Mouse (Mus musculus): Measurements from ENCODE around the gene Olfr808. TPM values are rescaled to one million over a fixed set of nuclear protein-coding genes. Genes with fewer than 3 reads are reported as not detected.

Olfr808 gene
- not detected in 2 replicates for polyA plus RNA-seq (2015; fragmentation: Nextera tagmentation; extraction: Ambion mirVana)

DNA sequence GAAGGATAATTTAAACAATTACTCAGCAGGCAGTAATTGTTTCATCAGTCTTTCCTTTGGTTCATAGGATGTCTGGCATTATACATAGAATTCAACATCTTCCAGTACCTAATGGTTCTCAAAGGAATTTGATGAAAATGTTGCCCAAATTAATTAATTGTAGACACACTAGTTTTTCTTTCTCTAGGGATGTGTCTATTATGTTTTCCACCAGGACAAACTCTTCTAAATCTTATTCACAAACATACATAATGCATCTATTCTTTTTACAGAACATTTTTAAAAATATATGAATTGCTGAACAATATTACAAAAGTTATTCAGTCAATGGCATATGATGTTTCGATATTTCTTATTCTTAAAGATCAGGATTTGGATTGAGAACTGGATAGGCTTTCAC, at the start of gene Olfr808:
Gene Olfr808, plus strand, starts transcription at position 301 of the 400 bp plus-strand sequence.
- Histone ChIP-seq H3K4me1 (replicated peaks) (no peaks in the 10 kb centered on the region), H3K36me3 (no peaks in the 10 kb centered on the region), H3K4me2 (replicated peaks) (no peak within 1 kb of the TSS), H3K27ac (no peak within 1 kb of the TSS), H3K4me3 (replicated peaks) (no peak within 1 kb of the TSS), H3K27me3 (no peaks in the 10 kb centered on the region), H3K9ac (replicated peaks) (no peak within 1 kb of the TSS), H3K9me3 (no peaks in the 10 kb centered on the region)
- no peak for ATAC-seq
- WGBS: 93% methylated on average over 1 of the region's 1 CpGs

DNA sequence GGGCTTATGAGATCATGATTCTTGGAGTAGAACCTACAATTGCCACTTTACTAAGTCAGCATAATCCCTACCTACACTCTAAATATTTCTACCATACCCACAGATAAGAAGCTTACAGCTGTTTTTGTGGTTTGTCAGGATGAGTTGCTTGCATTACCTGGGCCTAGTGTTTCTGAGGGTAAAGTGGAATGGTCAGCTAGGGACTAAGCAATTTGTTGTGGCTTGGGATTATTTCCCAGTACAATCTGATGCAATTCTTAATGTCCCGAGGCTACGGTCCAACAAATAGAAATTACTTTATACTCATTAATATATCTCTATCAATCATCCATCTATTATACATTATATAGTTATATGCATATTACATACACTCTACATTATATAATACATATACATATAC, 36.0 kb upstream of the Olfr808 start, which contains the start of gene Olfr805:
Gene Olfr805, minus strand, starts transcription at position 101 of the 400 bp plus-strand sequence.
- WGBS: 100% methylated on average over 2 of the region's 2 CpGs
- no peak within 1 kb of the TSS for H3K4me3 ChIP-seq (replicated peaks)
- no peak for ATAC-seq
- H3K27me3 ChIP-seq: no peaks in the 10 kb centered on the region
- H3K36me3 ChIP-seq: no peaks in the 10 kb centered on the region
- no peak within 1 kb of the TSS for H3K27ac ChIP-seq
- no peaks in the 10 kb centered on the region for H3K4me1 ChIP-seq (replicated peaks)
- H3K9ac ChIP-seq (replicated peaks): no peak within 1 kb of the TSS
- H3K4me2 ChIP-seq (replicated peaks): no peak within 1 kb of the TSS
- H3K9me3 ChIP-seq: no peaks in the 10 kb centered on the region

DNA sequence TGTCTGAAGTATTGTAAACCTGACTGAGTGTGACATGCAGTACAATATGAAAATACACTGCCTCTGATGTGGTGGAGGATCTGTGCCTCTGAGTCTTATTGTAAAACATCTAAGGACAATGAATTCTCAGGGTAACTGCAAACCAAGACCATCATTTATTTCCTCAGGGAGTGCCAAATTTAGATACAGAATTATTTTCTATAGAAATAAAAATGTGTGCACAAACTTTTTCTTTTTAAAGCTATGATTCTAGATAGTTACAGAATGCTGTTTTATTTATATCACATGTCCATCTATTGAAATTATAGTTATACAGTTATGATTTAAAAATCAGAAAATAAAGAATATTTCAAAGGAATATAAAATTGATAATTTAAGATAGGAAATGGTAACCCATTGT, 23.5 kb upstream of the Olfr808 start, which contains the start of gene Olfr806:
Gene Olfr806, minus strand, starts transcription at position 101 of the 400 bp plus-strand sequence.
- Histone ChIP-seq H3K9ac (replicated peaks) (no peak within 1 kb of the TSS), H3K4me2 (replicated peaks) (no peak within 1 kb of the TSS), H3K4me1 (replicated peaks) (no peaks in the 10 kb centered on the region), H3K27me3 (no peaks in the 10 kb centered on the region), H3K9me3 (no peaks in the 10 kb centered on the region), H3K27ac (no peak within 1 kb of the TSS), H3K4me3 (replicated peaks) (no peak within 1 kb of the TSS), H3K36me3 (no peaks in the 10 kb centered on the region)
- ATAC-seq: no peak

DNA sequence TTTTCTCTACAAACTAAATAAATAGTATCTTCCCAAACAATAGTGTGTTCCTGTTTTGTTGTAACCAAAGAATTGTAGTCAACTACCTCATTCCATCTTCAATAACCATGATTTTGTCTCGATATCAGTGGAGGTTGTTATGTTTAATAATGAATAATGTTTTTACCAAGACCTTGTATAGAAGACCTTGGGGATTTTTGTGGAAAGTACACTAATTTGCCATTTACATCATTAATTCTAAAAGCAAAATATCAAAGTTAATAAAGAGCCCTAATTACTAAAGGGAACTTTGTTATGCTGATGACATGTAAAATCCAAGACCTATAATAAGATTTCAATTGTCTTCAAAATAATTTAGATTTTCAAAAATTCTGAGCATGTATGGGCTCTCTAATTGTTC, 7.6 kb upstream of the Olfr808 start, which contains the start of gene Olfr807:
Gene Olfr807, minus strand, starts transcription at position 101 of the 400 bp plus-strand sequence.
- Histone ChIP-seq H3K36me3 (no peaks in the 10 kb centered on the region), H3K27ac (no peak within 1 kb of the TSS), H3K4me1 (replicated peaks) (no peaks in the 10 kb centered on the region), H3K9ac (replicated peaks) (no peak within 1 kb of the TSS), H3K27me3 (no peaks in the 10 kb centered on the region), H3K4me3 (replicated peaks) (no peak within 1 kb of the TSS), H3K9me3 (no peaks in the 10 kb centered on the region), H3K4me2 (replicated peaks) (no peak within 1 kb of the TSS)
- ATAC-seq: no peak
- 91% methylated on average over 1 of the region's 1 CpGs for WGBS

DNA sequence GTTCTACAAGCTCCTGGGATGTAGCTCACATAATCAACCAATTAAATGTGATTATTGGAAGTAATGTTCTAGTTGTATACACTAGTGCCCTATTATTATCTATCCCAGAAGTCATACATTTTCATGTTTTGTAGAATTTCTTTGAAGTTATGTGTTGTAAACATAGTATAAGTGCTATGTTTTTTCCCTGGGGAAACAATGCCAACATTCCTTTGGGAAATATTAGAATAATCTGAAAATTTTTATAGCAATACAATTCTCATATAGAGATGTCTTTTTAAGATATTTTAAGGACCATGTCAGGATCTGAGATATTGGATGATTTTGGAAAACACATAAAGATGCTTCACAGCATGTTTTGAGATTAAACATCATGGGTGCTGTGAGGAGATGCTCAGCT, 9.1 kb downstream of the Olfr808 start, which contains the start of gene Olfr809:
Gene Olfr809, plus strand, starts transcription at position 301 of the 400 bp plus-strand sequence.
- Histone ChIP-seq H3K27me3 (no peaks in the 10 kb centered on the region), H3K27ac (no peak within 1 kb of the TSS), H3K9ac (replicated peaks) (no peak within 1 kb of the TSS), H3K4me1 (replicated peaks) (no peaks in the 10 kb centered on the region), H3K4me3 (replicated peaks) (no peak within 1 kb of the TSS), H3K4me2 (replicated peaks) (no peak within 1 kb of the TSS), H3K36me3 (no peaks in the 10 kb centered on the region), H3K9me3 (no peaks in the 10 kb centered on the region)
- no peak for ATAC-seq

DNA sequence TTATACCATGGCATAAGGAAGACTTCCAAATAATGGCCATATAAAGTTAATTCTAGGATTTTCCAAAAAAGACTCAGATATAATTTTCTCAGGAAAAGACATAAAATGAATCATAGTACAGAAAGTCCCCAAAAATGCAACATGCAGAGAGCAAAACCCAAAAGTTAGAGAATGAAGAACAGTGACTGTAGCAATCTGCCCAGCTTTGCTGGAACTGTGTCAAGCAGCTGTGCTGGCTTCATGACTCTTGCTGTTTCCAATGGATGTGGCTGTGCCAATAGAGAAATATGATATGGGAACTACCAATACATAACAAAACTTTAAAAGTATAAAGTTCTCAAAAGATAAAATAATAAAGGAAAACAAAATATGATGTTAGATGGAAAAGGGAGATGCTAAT, 12.8 kb downstream of the Olfr808 start:
- Histone ChIP-seq H3K27me3 (no peaks in the 10 kb centered on the region), H3K4me2 (replicated peaks) (no peak overlapping the region), H3K4me1 (replicated peaks) (no peaks in the 10 kb centered on the region), H3K36me3 (no peaks in the 10 kb centered on the region), H3K27ac (no peak overlapping the region), H3K9ac (replicated peaks) (no peak overlapping the region), H3K9me3 (no peaks in the 10 kb centered on the region), H3K4me3 (replicated peaks) (no peak overlapping the region)
- ATAC-seq: no peak

DNA sequence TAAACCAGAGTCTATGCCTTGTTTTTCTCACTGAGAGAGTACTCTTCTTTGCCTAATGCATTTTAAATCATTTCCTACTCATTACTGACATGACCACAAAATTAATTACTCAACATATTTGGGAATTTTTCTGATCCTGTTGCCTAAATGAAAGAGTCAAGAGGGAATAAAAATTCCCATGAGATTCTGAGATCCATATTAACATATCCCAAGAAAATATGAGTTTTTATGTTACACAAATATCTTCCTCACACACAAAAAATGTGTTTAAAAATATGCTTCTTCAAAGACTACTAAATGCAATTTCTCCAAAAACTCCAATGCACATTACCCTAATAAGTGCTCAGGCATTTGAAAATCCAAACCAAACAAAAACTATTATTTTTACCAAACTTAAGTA, 29.5 kb downstream of the Olfr808 start, which contains the start of gene Olfr810:
Gene Olfr810, minus strand, starts transcription at position 101 of the 400 bp plus-strand sequence.
- no peak for ATAC-seq
- H3K4me1 ChIP-seq (replicated peaks): no peaks in the 10 kb centered on the region
- no peak within 1 kb of the TSS for H3K27ac ChIP-seq
- H3K4me2 ChIP-seq (replicated peaks): no peak within 1 kb of the TSS
- H3K4me3 ChIP-seq (replicated peaks): no peak within 1 kb of the TSS
- H3K27me3 ChIP-seq: no peaks in the 10 kb centered on the region
- H3K36me3 ChIP-seq: no peaks in the 10 kb centered on the region
- no peaks in the 10 kb centered on the region for H3K9me3 ChIP-seq
- H3K9ac ChIP-seq (replicated peaks): no peak within 1 kb of the TSS

DNA sequence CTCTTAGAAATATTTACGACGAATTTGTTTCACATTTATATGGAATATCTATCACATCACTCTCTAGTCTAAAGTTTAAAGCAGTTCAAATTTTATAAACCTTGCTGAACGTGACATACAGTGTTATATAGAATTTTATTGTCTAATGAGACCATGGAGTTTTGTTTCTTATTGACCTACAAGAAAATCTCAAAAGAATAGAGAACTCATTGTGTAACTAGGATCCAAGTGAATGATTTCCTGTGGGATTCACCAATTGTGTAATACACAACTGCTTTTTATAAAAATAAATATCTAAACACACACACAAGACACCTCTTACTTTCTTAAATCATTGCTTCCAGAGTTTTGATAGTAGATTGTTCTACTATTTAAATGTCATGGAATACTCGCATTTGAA, 39.0 kb downstream of the Olfr808 start, which contains the start of gene Olfr811:
Gene Olfr811, minus strand, starts transcription at position 101 of the 400 bp plus-strand sequence.
- H3K4me1 ChIP-seq (replicated peaks): no peaks in the 10 kb centered on the region
- no peak within 1 kb of the TSS for H3K27ac ChIP-seq
- H3K4me2 ChIP-seq (replicated peaks): no peak within 1 kb of the TSS
- H3K9ac ChIP-seq (replicated peaks): no peak within 1 kb of the TSS
- H3K9me3 ChIP-seq: no peaks in the 10 kb centered on the region
- no peaks in the 10 kb centered on the region for H3K27me3 ChIP-seq
- no peaks in the 10 kb centered on the region for H3K36me3 ChIP-seq
- ATAC-seq: no peak
- H3K4me3 ChIP-seq (replicated peaks): no peak within 1 kb of the TSS
- WGBS: 87% methylated on average over 4 of the region's 4 CpGs

Small RNA genes lying within 50 kb of the gene (microRNA-seq; reads per million reads assigned to microRNA genes)
- not detected for gene Gm24485

Other genes with a start within 250 kb of the Olfr808 start
- gene Olfr791, start 243.7 kb upstream of the Olfr808 start, polyA plus RNA-seq (2015; fragmentation: Nextera tagmentation; extraction: Ambion mirVana): not detected in 2 replicates
- not detected in 2 replicates for gene Olfr792, start 226.3 kb upstream of the Olfr808 start, polyA plus RNA-seq (2015; fragmentation: Nextera tagmentation; extraction: Ambion mirVana)
- gene Olfr794, start 197.8 kb upstream of the Olfr808 start, polyA plus RNA-seq (2015; fragmentation: Nextera tagmentation; extraction: Ambion mirVana): not detected in 2 replicates
- not detected in 2 replicates for gene Olfr796, start 152.9 kb upstream of the Olfr808 start, polyA plus RNA-seq (2015; fragmentation: Nextera tagmentation; extraction: Ambion mirVana)
- gene Olfr798, start 137.5 kb upstream of the Olfr808 start, polyA plus RNA-seq (2015; fragmentation: Nextera tagmentation; extraction: Ambion mirVana): not detected in 2 replicates
- not detected in 2 replicates for gene Olfr799, start 128.0 kb upstream of the Olfr808 start, polyA plus RNA-seq (2015; fragmentation: Nextera tagmentation; extraction: Ambion mirVana)
- not detected in 2 replicates for gene Olfr800, start 107.8 kb upstream of the Olfr808 start, polyA plus RNA-seq (2015; fragmentation: Nextera tagmentation; extraction: Ambion mirVana)
- gene Olfr801, start 91.6 kb upstream of the Olfr808 start, polyA plus RNA-seq (2015; fragmentation: Nextera tagmentation; extraction: Ambion mirVana): not detected in 2 replicates
- not detected in 2 replicates for gene Olfr802, start 77.3 kb upstream of the Olfr808 start, polyA plus RNA-seq (2015; fragmentation: Nextera tagmentation; extraction: Ambion mirVana)
- gene Olfr803, start 71.2 kb upstream of the Olfr808 start, polyA plus RNA-seq (2015; fragmentation: Nextera tagmentation; extraction: Ambion mirVana): not detected in 2 replicates
- gene Olfr804, start 62.3 kb upstream of the Olfr808 start, polyA plus RNA-seq (2015; fragmentation: Nextera tagmentation; extraction: Ambion mirVana): not detected in 2 replicates
- gene Olfr805, start 36.1 kb upstream of the Olfr808 start, polyA plus RNA-seq (2015; fragmentation: Nextera tagmentation; extraction: Ambion mirVana): not detected in 2 replicates
- gene Olfr806, start 23.6 kb upstream of the Olfr808 start, polyA plus RNA-seq (2015; fragmentation: Nextera tagmentation; extraction: Ambion mirVana): not detected in 2 replicates
- not detected in 2 replicates for gene Olfr807, start 7.7 kb upstream of the Olfr808 start, polyA plus RNA-seq (2015; fragmentation: Nextera tagmentation; extraction: Ambion mirVana)
- not detected in 2 replicates for gene Olfr809, start 9.2 kb downstream of the Olfr808 start, polyA plus RNA-seq (2015; fragmentation: Nextera tagmentation; extraction: Ambion mirVana)
- not detected in 2 replicates for gene Olfr810, start 29.4 kb downstream of the Olfr808 start, polyA plus RNA-seq (2015; fragmentation: Nextera tagmentation; extraction: Ambion mirVana)
- gene Olfr811, start 38.9 kb downstream of the Olfr808 start, polyA plus RNA-seq (2015; fragmentation: Nextera tagmentation; extraction: Ambion mirVana): not detected in 2 replicates
- not detected in 2 replicates for gene Olfr812, start 80.6 kb downstream of the Olfr808 start, polyA plus RNA-seq (2015; fragmentation: Nextera tagmentation; extraction: Ambion mirVana)
- not detected in 2 replicates for gene Olfr813, start 89.9 kb downstream of the Olfr808 start, polyA plus RNA-seq (2015; fragmentation: Nextera tagmentation; extraction: Ambion mirVana)
- not detected in 2 replicates for gene Olfr814, start 114.4 kb downstream of the Olfr808 start, polyA plus RNA-seq (2015; fragmentation: Nextera tagmentation; extraction: Ambion mirVana)
- not detected in 2 replicates for gene Olfr815, start 140.4 kb downstream of the Olfr808 start, polyA plus RNA-seq (2015; fragmentation: Nextera tagmentation; extraction: Ambion mirVana)
- gene Olfr816, start 150.1 kb downstream of the Olfr808 start, polyA plus RNA-seq (2015; fragmentation: Nextera tagmentation; extraction: Ambion mirVana): not detected in 2 replicates
- gene Olfr818, start 183.6 kb downstream of the Olfr808 start, polyA plus RNA-seq (2015; fragmentation: Nextera tagmentation; extraction: Ambion mirVana): not detected in 2 replicates
- not detected in 2 replicates for gene Olfr819, start 201.8 kb downstream of the Olfr808 start, polyA plus RNA-seq (2015; fragmentation: Nextera tagmentation; extraction: Ambion mirVana)
- gene Olfr247, start 210.7 kb downstream of the Olfr808 start, polyA plus RNA-seq (2015; fragmentation: Nextera tagmentation; extraction: Ambion mirVana): not detected in 2 replicates
- not detected in 2 replicates for gene Gm10310, start 219.6 kb downstream of the Olfr808 start, polyA plus RNA-seq (2015; fragmentation: Nextera tagmentation; extraction: Ambion mirVana)
- not detected in 2 replicates for gene Olfr820, start 247.1 kb downstream of the Olfr808 start, polyA plus RNA-seq (2015; fragmentation: Nextera tagmentation; extraction: Ambion mirVana)

Measured in midbrain, embryonic 13.5 days (tissue).